Mouse (Mus musculus) heart, postnatal 0 days (tissue): Measurements from ENCODE around the gene Atf5.

Experiments
- CTCF ChIP-seq: IDR thresholded peaks from 2 replicates; pipeline ENCODE4 v1.5.1; 2016; ENCODE audit warnings: antibody characterized with exemption, control low read depth, low read depth
- EP300 ChIP-seq: IDR thresholded peaks from 2 replicates; pipeline ENCODE4 v1.6.1; 2016; ENCODE audit warnings: antibody characterized with exemption, low read depth

DNA sequence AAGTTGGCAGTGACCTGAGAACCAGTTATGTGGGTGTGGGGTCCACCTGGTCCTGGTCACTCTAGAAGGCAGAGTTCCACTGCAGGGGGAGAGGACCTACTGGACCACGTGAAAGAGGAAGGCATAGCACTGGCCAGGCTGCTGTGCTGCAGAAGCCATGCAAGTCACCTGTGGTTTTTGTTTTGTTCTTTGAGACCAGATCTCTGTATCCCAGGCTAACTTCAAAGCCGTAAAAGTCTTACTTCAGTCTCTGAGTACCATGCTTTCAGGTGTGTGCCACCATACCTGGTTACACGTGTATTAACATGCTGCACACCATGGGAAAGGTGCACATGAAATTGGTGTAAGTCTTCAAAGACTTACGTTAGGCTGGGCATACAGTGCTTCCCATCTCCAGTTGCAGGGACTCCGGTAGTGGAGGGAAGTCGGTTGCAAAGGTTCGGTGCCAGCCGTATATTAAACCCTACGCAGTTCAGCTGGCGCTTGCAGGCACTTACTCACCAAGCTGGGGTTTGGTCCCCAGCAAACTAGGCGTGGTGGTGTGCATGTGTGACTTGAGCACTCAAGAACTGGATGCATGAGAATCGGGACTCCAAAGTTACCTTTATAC is 35.3 kb upstream of the Atf5 start:
- no peak for TF ChIP-seq CTCF
- no peak for TF ChIP-seq EP300
